Mouse (Mus musculus): Measurements from ENCODE around the gene Cnot10.

DNA sequence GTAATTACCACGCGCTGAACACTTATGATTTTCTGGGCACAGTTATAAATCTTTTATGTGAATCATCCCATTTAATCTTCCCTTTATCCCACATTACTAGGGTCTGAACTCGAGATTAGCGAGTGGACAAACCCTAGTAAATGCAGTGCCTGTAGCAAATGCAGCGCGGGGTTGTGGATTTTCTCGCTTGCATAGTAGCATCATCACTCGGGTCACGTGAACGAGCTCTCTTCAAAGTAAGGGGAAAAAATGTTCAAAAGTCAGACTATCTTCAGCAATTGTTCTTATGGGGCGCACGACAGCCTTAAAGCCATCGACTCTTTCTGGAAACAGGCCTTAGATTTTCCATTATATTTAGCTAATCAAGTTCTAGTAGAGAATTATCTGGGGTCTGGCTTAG, 47.7 kb upstream of the Cnot10 start:
- TF ChIP-seq POLR2A (IDR thresholded peaks at IDR 0.05; ENCODE audit: borderline replicate concordance, control insufficient read depth, low read depth, low read length) (no peak), CTCF (IDR thresholded peaks at IDR 0.05; ENCODE audit: control insufficient read depth, insufficient read depth, low read length) (no peak)
